Mouse (Mus musculus) forebrain, embryonic 14.5 days (tissue): Measurements from ENCODE around the gene Rplp0. TPM values are rescaled to one million over a fixed set of nuclear protein-coding genes. Genes with fewer than 3 reads are reported as not detected.

ENCODE experiments used
- ATAC-seq: fragments of 200-750 bp; cut with Nextera tagmentation; 2 replicates; pipeline ENCODE4 v1.8.0; 2017; ENCODE audit warnings: mild to moderate bottlenecking, moderate library complexity
- DNase-seq: peaks from one replicate; pipeline ENCODE4 v3.0.0-alpha.2; 2015; ENCODE audit warnings: low spot score
- H3K27ac ChIP-seq: fragments of 300-500 bp; sonication (generic); 2 replicates; pipeline ENCODE4 v1.5.1; 2014; ENCODE audit warnings: low read depth, mild to moderate bottlenecking, control low read depth, low read length, moderate library complexity
- H3K27me3 ChIP-seq: fragments of 300-500 bp; sonication (generic); replicated peaks from 2 replicates; pipeline ENCODE4 v1.6.1; 2014; ENCODE audit warnings: low read length, control low read depth, mixed read lengths; ENCODE audit not compliant: control insufficient read depth, insufficient read depth
- H3K36me3 ChIP-seq: fragments of 300-500 bp; sonication (generic); 2 replicates; pipeline ENCODE4 v1.6.1; 2014; ENCODE audit warnings: low read length, control low read depth; ENCODE audit not compliant: control insufficient read depth, insufficient read depth
- H3K4me1 ChIP-seq: fragments of 300-500 bp; sonication (generic); 2 replicates; pipeline ENCODE4 v1.6.1; 2014; ENCODE audit warnings: antibody characterized with exemption, low read length, control low read depth; ENCODE audit not compliant: control insufficient read depth, insufficient read depth
- H3K4me2 ChIP-seq: fragments of 300-500 bp; sonication (generic); 2 replicates; pipeline ENCODE4 v1.6.1; 2014; ENCODE audit warnings: mild to moderate bottlenecking, control low read depth, low read length
- H3K4me3 ChIP-seq: fragments of 300-500 bp; sonication (generic); 2 replicates; pipeline ENCODE4 v1.5.1; 2014; ENCODE audit warnings: low read depth, low read length, control low read depth
- H3K9ac ChIP-seq: fragments of 300-500 bp; sonication (generic); 2 replicates; pipeline ENCODE4 v1.6.1; 2014; ENCODE audit warnings: mild to moderate bottlenecking, low read length, control low read depth, moderate library complexity
- H3K9me3 ChIP-seq: fragments of 300-500 bp; sonication (generic); replicated peaks from 2 replicates; pipeline ENCODE4 v1.6.1; 2016; ENCODE audit warnings: low read length, control low read depth, mixed read lengths; ENCODE audit not compliant: control insufficient read depth
- WGBS: fragments of 180-500 bp; shearing (Covaris S2); extraction: QIAGEN DNeasy Blood & Tissue Kit; methylation state at CpG from one replicate; pipeline ENCODE4 v1.1.7; 2014; 5-methylcytosine and 5-hydroxymethylcytosine counted together
- polyA plus RNA-seq: library from polyadenylated mRNA; unstranded; fragments of >200 nt; fragmentation: Nextera tagmentation; extraction: Ambion mirVana; gene quantifications from 2 replicates; pipeline ENCODE4 v1.2.1, GENCODE M21; 2014

The Rplp0 gene
- polyA plus RNA-seq, 1 experiment from 2014 or later: 1,434 TPM

GRCm38 (mm10) chr5:115581662-115582061 lies 22.4 kb downstream of the Rplp0 start:
- Histone ChIP-seq H3K27me3 (no peaks in the 10 kb centered on the region), H3K9ac (no peak overlapping the region), H3K27ac (no peak overlapping the region), H3K4me2 (no peak overlapping the region), H3K4me3 (no peak overlapping the region), H3K9me3 (peaks cover 9% of the 10 kb centered on the region), H3K4me1 (no peaks in the 10 kb centered on the region), H3K36me3 (peaks cover 98% of the 10 kb centered on the region)
- DNase-seq (no peak), ATAC-seq (no peak)
- 99% methylated on average over 9 of the region's 9 CpGs for WGBS

GRCm38 (mm10) chr5:115585616-115586015 lies 26.3 kb downstream of the Rplp0 start:
- Histone ChIP-seq H3K27me3 (no peaks in the 10 kb centered on the region), H3K27ac (no peak overlapping the region), H3K9me3 (peaks cover 9% of the 10 kb centered on the region), H3K4me1 (no peaks in the 10 kb centered on the region), H3K36me3 (peaks cover 98% of the 10 kb centered on the region), H3K4me2 (no peak overlapping the region), H3K9ac (no peak overlapping the region), H3K4me3 (no peak overlapping the region)
- no peak for ATAC-seq
- DNase-seq: no peak
- WGBS: 88% methylated on average over 12 of the region's 12 CpGs

GRCm38 (mm10) chr5:115586166-115586565 lies 26.9 kb downstream of the Rplp0 start:
- Histone ChIP-seq H3K27me3 (no peaks in the 10 kb centered on the region), H3K9me3 (peaks cover 9% of the 10 kb centered on the region), H3K4me2 (no peak overlapping the region), H3K9ac (no peak overlapping the region), H3K36me3 (peaks cover 98% of the 10 kb centered on the region), H3K4me1 (no peaks in the 10 kb centered on the region), H3K4me3 (no peak overlapping the region), H3K27ac (no peak overlapping the region)
- ATAC-seq: no peak
- WGBS: 16% methylated on average over 15 of the region's 15 CpGs
- peak; percentile 38 for DNase-seq

- DNase-seq: no peak
- Histone ChIP-seq H3K27me3 (no peaks in the 10 kb centered on the region), H3K27ac (no peak overlapping the region), H3K9ac (no peak overlapping the region), H3K36me3 (peaks cover 98% of the 10 kb centered on the region), H3K9me3 (peaks cover 9% of the 10 kb centered on the region), H3K4me2 (no peak overlapping the region), H3K4me3 (no peak overlapping the region), H3K4me1 (no peaks in the 10 kb centered on the region)
- WGBS: 80% methylated on average over 2 of the region's 2 CpGs
- ATAC-seq: no peak
Measured at GRCm38 (mm10) chr5:115586780-115587179, 27.5 kb downstream of the Rplp0 start.

- H3K4me2 ChIP-seq: no peak overlapping the region
- no peak overlapping the region for H3K9ac ChIP-seq
- H3K9me3 ChIP-seq: no peaks in the 10 kb centered on the region
- 86% methylated on average over 11 of the region's 11 CpGs for WGBS
- DNase-seq (no peak), ATAC-seq (no peak)
- H3K4me1 ChIP-seq: no peaks in the 10 kb centered on the region
- H3K27me3 ChIP-seq: no peaks in the 10 kb centered on the region
- peaks cover 98% of the 10 kb centered on the region for H3K36me3 ChIP-seq
- H3K27ac ChIP-seq: no peak overlapping the region
- no peak overlapping the region for H3K4me3 ChIP-seq
Measured at GRCm38 (mm10) chr5:115591028-115591427, 31.8 kb downstream of the Rplp0 start.

- no peak for DNase-seq
- Histone ChIP-seq H3K9ac (no peak overlapping the region), H3K4me3 (no peak overlapping the region), H3K9me3 (no peaks in the 10 kb centered on the region), H3K36me3 (peaks cover 98% of the 10 kb centered on the region), H3K27ac (no peak overlapping the region), H3K27me3 (no peaks in the 10 kb centered on the region), H3K4me1 (no peaks in the 10 kb centered on the region), H3K4me2 (no peak overlapping the region)
- 96% methylated on average over 2 of the region's 2 CpGs for WGBS
- no peak for ATAC-seq
Measured at GRCm38 (mm10) chr5:115591506-115591905, 32.2 kb downstream of the Rplp0 start.

GRCm38 (mm10) chr5:115603561-115603960 lies 44.3 kb downstream of the Rplp0 start:
- H3K9me3 ChIP-seq: no peaks in the 10 kb centered on the region
- no peaks in the 10 kb centered on the region for H3K4me1 ChIP-seq
- ATAC-seq (no peak), DNase-seq (no peak)
- H3K27me3 ChIP-seq: no peaks in the 10 kb centered on the region
- WGBS: 95% methylated on average over 6 of the region's 6 CpGs
- H3K4me2 ChIP-seq: no peak overlapping the region
- no peak overlapping the region for H3K9ac ChIP-seq
- no peak overlapping the region for H3K27ac ChIP-seq
- H3K4me3 ChIP-seq: no peak overlapping the region
- H3K36me3 ChIP-seq: peaks cover 86% of the 10 kb centered on the region

GRCm38 (mm10) chr5:115611566-115611965 lies 52.3 kb downstream of the Rplp0 start:
- ATAC-seq: no peak
- Histone ChIP-seq H3K27ac (no peak overlapping the region), H3K4me1 (no peaks in the 10 kb centered on the region), H3K4me2 (no peak overlapping the region), H3K9me3 (no peaks in the 10 kb centered on the region), H3K27me3 (no peaks in the 10 kb centered on the region), H3K9ac (no peak overlapping the region), H3K36me3 (peaks cover 93% of the 10 kb centered on the region), H3K4me3 (no peak overlapping the region)
- 94% methylated on average over 11 of the region's 11 CpGs for WGBS
- DNase-seq: no peak
